Mouse (Mus musculus) brown adipose tissue, adult 24 weeks (tissue): ENCODE measurements around the gene Gm42878. TPM values are rescaled to one million over a fixed set of nuclear protein-coding genes. Genes with fewer than 3 reads are reported as not detected.

Experiments
- H3K27ac ChIP-seq: fragments of 200-500 bp; replicated peaks from 2 replicates; pipeline ENCODE4 v1.5.1; 2012; ENCODE audit warnings: low read depth, mild to moderate bottlenecking, low read length
- H3K4me1 ChIP-seq: fragments of 200-500 bp; 2 replicates; pipeline ENCODE4 v1.6.1; 2012; ENCODE audit warnings: low read length, mixed read lengths; ENCODE audit not compliant: control insufficient read depth, insufficient read depth, insufficient read length
- H3K4me3 ChIP-seq: fragments of 200-500 bp; 2 replicates; pipeline ENCODE4 v1.5.1; 2012; ENCODE audit warnings: low read depth, mild to moderate bottlenecking, low read length, moderate library complexity; ENCODE audit not compliant: insufficient read depth
- polyA plus RNA-seq: library from polyadenylated mRNA; stranded (reverse); fragments of >200 nt; gene quantifications from 2 replicates; pipeline ENCODE4 v1.2.4, GENCODE M21; 2012; ENCODE audit not compliant: missing spikeins, insufficient read depth, insufficient read length

The Gm42878 gene
- polyA plus RNA-seq, 1 experiment, result not detected

DNA sequence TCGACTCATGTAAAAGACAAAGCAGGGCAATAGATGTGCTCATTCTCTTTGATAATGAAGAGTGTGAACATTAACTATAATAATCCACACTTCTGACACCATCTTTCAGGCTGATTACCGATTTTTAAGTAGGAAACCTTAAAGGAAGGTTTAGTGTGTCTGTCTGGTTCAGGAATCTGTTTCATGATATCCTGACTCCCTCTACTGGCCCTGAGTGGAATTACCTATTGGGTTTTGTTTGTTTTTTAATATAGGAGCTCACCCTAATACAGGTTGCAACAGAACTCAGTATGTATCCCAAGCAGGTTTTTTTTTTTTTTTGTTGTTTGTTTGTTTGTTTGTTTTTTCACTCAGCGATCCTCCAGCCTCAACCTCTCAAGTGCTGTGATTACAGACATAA is 67.6 kb downstream of the Gm42878 start:
- no peaks in the 10 kb centered on the region for H3K4me1 ChIP-seq
- H3K4me3 ChIP-seq, result no peak overlapping the region
- no peak overlapping the region for H3K27ac ChIP-seq

- no peaks in the 10 kb centered on the region for H3K4me1 ChIP-seq
- H3K4me3 ChIP-seq, result no peak overlapping the region
- H3K27ac ChIP-seq, result no peak overlapping the region
Observed at GRCm38 (mm10) chr5:121476040-121476439, 69.2 kb downstream of the Gm42878 start.

DNA sequence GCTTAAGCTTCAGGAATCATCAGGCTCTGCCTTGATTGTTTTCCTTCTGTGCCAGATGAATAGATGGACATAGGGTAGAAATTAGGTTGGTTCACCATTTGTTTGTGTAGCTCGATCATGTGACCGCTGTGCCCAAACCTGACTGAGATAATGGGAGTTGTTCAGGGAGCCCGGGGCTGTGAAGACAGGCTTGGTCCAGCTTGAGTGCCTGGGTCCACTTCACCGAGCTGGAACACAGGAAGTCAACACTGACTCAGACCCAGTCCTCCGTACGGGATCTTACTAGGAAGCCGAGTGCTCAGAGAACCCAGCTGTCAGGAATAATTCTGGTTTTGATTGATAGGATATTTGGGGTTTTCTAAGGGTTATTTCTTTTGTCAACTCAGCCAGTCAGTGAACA is 70.7 kb downstream of the Gm42878 start:
- Histone ChIP-seq H3K4me1 (no peaks in the 10 kb centered on the region), H3K4me3 (no peak overlapping the region), H3K27ac (no peak overlapping the region)

DNA sequence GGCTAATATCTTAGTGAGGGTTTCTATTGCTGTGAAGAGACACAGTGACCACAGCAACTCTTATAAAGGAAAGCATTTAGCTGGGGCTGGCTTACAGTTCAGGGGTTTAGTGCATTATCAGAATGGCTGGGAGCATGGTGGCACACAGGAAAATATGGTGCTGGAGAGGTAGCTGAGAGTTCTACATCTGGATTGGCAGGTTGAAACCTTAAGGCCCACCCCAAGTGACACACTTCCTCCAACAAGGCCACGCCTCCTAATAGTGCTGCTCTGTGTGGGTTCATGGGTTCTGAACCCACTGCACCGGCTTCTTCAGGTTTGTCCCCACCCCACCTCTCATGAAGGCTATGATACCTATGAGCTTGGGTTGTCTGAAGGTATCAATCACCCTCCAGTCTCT is 72.9 kb downstream of the Gm42878 start:
- Histone ChIP-seq H3K27ac (no peak overlapping the region), H3K4me3 (no peak overlapping the region)

DNA sequence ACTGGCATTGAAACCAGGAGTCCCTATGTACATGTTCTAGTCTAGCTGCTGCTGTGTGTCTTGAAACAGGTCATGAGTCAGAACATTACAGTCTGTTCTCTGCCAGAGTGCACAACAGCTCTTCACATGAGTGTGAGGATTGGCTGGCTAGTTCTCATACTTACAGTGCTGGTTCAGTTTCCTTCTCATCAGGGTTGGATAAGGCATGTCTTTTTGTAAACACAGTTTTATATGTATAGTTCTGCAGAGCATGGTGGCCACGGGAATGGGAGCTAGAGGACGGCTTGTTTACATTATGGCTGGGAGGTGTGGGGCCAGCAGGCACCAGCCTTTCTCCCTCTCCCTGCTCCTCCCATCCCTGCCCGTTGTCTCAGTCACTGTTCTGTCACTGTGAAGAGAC is 75.7 kb downstream of the Gm42878 start:
- H3K4me3 ChIP-seq, result no peak overlapping the region
- H3K4me1 ChIP-seq, result no peaks in the 10 kb centered on the region
- H3K27ac ChIP-seq, result no peak overlapping the region

More for the DNA sequence above, 72.9 kb downstream of the Gm42878 start:
- H3K4me1 ChIP-seq, result no peaks in the 10 kb centered on the region

Other genes with a start within 250 kb of the Gm42878 start
- 27.3 and 29.2 TPM in 2 replicates for gene Trafd1, start 159.8 kb downstream of the Gm42878 start, polyA plus RNA-seq
- gene Naa25, start 147.5 kb downstream of the Gm42878 start, polyA plus RNA-seq, result 15.3 and 19.5 TPM in 2 replicates
- gene Tmem116, start 93.6 kb downstream of the Gm42878 start, polyA plus RNA-seq, result 0.88 and 3.7 TPM in 2 replicates
- gene Erp29, start 93.0 kb downstream of the Gm42878 start, polyA plus RNA-seq, result 37.8 and 38.4 TPM in 2 replicates
- gene Adam1b, start 42.0 kb downstream of the Gm42878 start, polyA plus RNA-seq, result not detected in 2 replicates
- gene Adam1a, start within 50 bp of the Gm42878 start, polyA plus RNA-seq, result 0.52 and 0.71 TPM in 2 replicates
- gene Mapkapk5, start 423 bp upstream of the Gm42878 start, polyA plus RNA-seq, result 47.1 and 76.5 TPM in 2 replicates
- 645 and 839 TPM in 2 replicates for gene Aldh2, start 48.3 kb upstream of the Gm42878 start, polyA plus RNA-seq
- gene Acad12, start 73.5 kb upstream of the Gm42878 start, polyA plus RNA-seq, result 18.4 and 32.3 TPM in 2 replicates
- 23.2 and 30.2 TPM in 2 replicates for gene Acad10, start 115.0 kb upstream of the Gm42878 start, polyA plus RNA-seq
- gene Brap, start 115.1 kb upstream of the Gm42878 start, polyA plus RNA-seq, result 32.3 and 50.9 TPM in 2 replicates
- gene Atxn2, start 165.9 kb upstream of the Gm42878 start, polyA plus RNA-seq, result 126 and 135 TPM in 2 replicates